Mouse (Mus musculus) gastrocnemius, adult 8-10 months (tissue): ENCODE data around the gene Itm2c. TPM values are rescaled to one million over a fixed set of nuclear protein-coding genes. Genes with fewer than 3 reads are reported as not detected.

ENCODE experiments used
- DNase-seq, 2 experiments: peaks; one replicate each; pipeline ENCODE4 v3.0.0; 2022; ENCODE audit warnings: low spot score in 2 of 2
- total RNA-seq, 4 experiments: library from RNA; stranded (reverse); gene quantifications; 2 replicates each; pipeline ENCODE4 v1.2.4; 2022

The Itm2c gene
- total RNA-seq, result 10 to 100 TPM; 24.3 to 35.2 (median 28.2) TPM

- DNase-seq, result peak; percentile 57 to 68
Observed at GRCm38 (mm10) chr1:85894231-85894747, at the start of gene Itm2c. Gene Itm2c (plus strand): TSS chr1:85894281.

GRCm38 (mm10) chr1:85844981-85845380, 49.1 kb upstream of the Itm2c start:
- DNase-seq, result no peak

GRCm38 (mm10) chr1:85845476-85845875, 48.6 kb upstream of the Itm2c start:
- no peak for DNase-seq

GRCm38 (mm10) chr1:85849016-85849415, 45.1 kb upstream of the Itm2c start:
- no peak for DNase-seq

- no peak for DNase-seq
Observed at GRCm38 (mm10) chr1:85850851-85851250, 43.2 kb upstream of the Itm2c start.

- DNase-seq, result peak; percentile 36 to 44
Observed at GRCm38 (mm10) chr1:85852996-85853689, 40.9 kb upstream of the Itm2c start.

GRCm38 (mm10) chr1:85853865-85854264, 40.2 kb upstream of the Itm2c start:
- DNase-seq, result no peak

- no peak for DNase-seq
Observed at GRCm38 (mm10) chr1:85854475-85854874, 39.6 kb upstream of the Itm2c start.

- no peak for DNase-seq
Observed at GRCm38 (mm10) chr1:85856266-85856665, 37.8 kb upstream of the Itm2c start.

- no peak for DNase-seq
Observed at GRCm38 (mm10) chr1:85857261-85857754, 36.8 kb upstream of the Itm2c start.

GRCm38 (mm10) chr1:85864383-85864782, 29.7 kb upstream of the Itm2c start:
- no peak for DNase-seq

- DNase-seq, result no peak
Observed at GRCm38 (mm10) chr1:85870001-85870400, 24.1 kb upstream of the Itm2c start.

- DNase-seq, result no peak
Observed at GRCm38 (mm10) chr1:85870546-85870945, 23.5 kb upstream of the Itm2c start.

- no peak for DNase-seq
Observed at GRCm38 (mm10) chr1:85882003-85882402, 12.1 kb upstream of the Itm2c start.

GRCm38 (mm10) chr1:85887221-85887620, 6.9 kb upstream of the Itm2c start:
- no peak for DNase-seq

GRCm38 (mm10) chr1:85894748-85895360, 773 bp downstream of the Itm2c start:
- no peak for DNase-seq

- peak; percentile 23 to 27 for DNase-seq
Observed at GRCm38 (mm10) chr1:85895391-85895837, 1.3 kb downstream of the Itm2c start.

GRCm38 (mm10) chr1:85896110-85896509, 2.0 kb downstream of the Itm2c start:
- no peak for DNase-seq

GRCm38 (mm10) chr1:85896781-85897700, 3.0 kb downstream of the Itm2c start:
- no peak for DNase-seq

- no peak for DNase-seq
Observed at GRCm38 (mm10) chr1:85897901-85898760, 4.0 kb downstream of the Itm2c start.
